Mouse (Mus musculus) lung, embryonic 14.5 days (tissue): Measurements from ENCODE around the gene Gpr156. TPM values are rescaled to one million over a fixed set of nuclear protein-coding genes. Genes with fewer than 3 reads are reported as not detected.
"Not testable (repeated sequence)": the region's sequence is repeated elsewhere in the genome, so short reads cannot be mapped to it uniquely, and the experiment has no call there.

Experiments
- ATAC-seq: fragments of 200-750 bp; cut with Nextera tagmentation; 2 replicates; pipeline ENCODE4 v1.8.0; 2017; ENCODE audit warnings: mild to moderate bottlenecking, moderate TSS enrichment, moderate library complexity; ENCODE audit not compliant: insufficient read depth
- DNase-seq: peaks from one replicate; pipeline ENCODE4 v3.0.0-alpha.2; 2015
- H3K27ac ChIP-seq: fragments of 300-500 bp; sonication (generic); 2 replicates; pipeline ENCODE4 v1.5.1; 2014; ENCODE audit warnings: low read depth, mild to moderate bottlenecking, moderate library complexity
- H3K27me3 ChIP-seq: fragments of 300-500 bp; sonication (generic); 2 replicates; pipeline ENCODE4 v1.6.1; 2014; ENCODE audit warnings: low read length, control low read depth; ENCODE audit not compliant: insufficient read depth
- H3K36me3 ChIP-seq: fragments of 300-500 bp; sonication (generic); 2 replicates; pipeline ENCODE4 v1.6.1; 2014; ENCODE audit warnings: control low read depth; ENCODE audit not compliant: insufficient read depth
- H3K4me1 ChIP-seq: fragments of 300-500 bp; sonication (generic); 2 replicates; pipeline ENCODE4 v1.6.1; 2014; ENCODE audit warnings: antibody characterized with exemption, control low read depth; ENCODE audit not compliant: insufficient read depth
- H3K4me2 ChIP-seq: fragments of 300-500 bp; sonication (generic); 2 replicates; pipeline ENCODE4 v1.6.1; 2014; ENCODE audit warnings: mild to moderate bottlenecking
- H3K4me3 ChIP-seq: fragments of 300-500 bp; sonication (generic); 2 replicates; pipeline ENCODE4 v1.5.1; 2014; ENCODE audit warnings: low read depth, low read length
- H3K9ac ChIP-seq: fragments of 300-500 bp; sonication (generic); 2 replicates; pipeline ENCODE4 v1.6.1; 2014
- H3K9me3 ChIP-seq: fragments of 300-500 bp; sonication (generic); 2 replicates; pipeline ENCODE4 v1.6.1; 2016; ENCODE audit warnings: low read depth, low read length, control low read depth
- CTCF ChIP-seq: IDR thresholded peaks from 2 replicates; pipeline ENCODE4 v1.5.1; 2016; ENCODE audit warnings: antibody characterized with exemption, low read depth
- WGBS: fragments of 180-500 bp; shearing (Covaris S2); extraction: QIAGEN DNeasy Blood & Tissue Kit; methylation state at CpG from one replicate; pipeline ENCODE4 v1.1.7; 2014; 5-methylcytosine and 5-hydroxymethylcytosine counted together
- polyA plus RNA-seq: library from polyadenylated mRNA; unstranded; fragments of >200 nt; fragmentation: Nextera tagmentation; extraction: Ambion mirVana; gene quantifications from 2 replicates; pipeline ENCODE4 v1.2.1, GENCODE M21; 2014

The Gpr156 gene
- polyA plus RNA-seq, 1 experiment from 2014 or later: 1.4 TPM

- ATAC-seq (peak; percentile 44; the same call in 1 of the 2 replicates), DNase-seq (no peak)
- Histone ChIP-seq H3K4me3 (no peak overlapping the region), H3K9me3 (no peaks in the 10 kb centered on the region), H3K9ac (no peak overlapping the region), H3K36me3 (no peaks in the 10 kb centered on the region), H3K27me3 (no peaks in the 10 kb centered on the region), H3K27ac (no peak overlapping the region), H3K4me1 (no peaks in the 10 kb centered on the region), H3K4me2 (no peak overlapping the region)
- 13% methylated on average over 4 of the region's 4 CpGs for WGBS
- TF ChIP-seq CTCF: no peak
Observed at GRCm38 (mm10) chr16:38012891-38013290, 96.6 kb downstream of the Gpr156 start.

- 64% methylated on average over 4 of the region's 4 CpGs for WGBS
- H3K9me3 ChIP-seq: no peaks in the 10 kb centered on the region
- no peak overlapping the region for H3K4me3 ChIP-seq
- no peaks in the 10 kb centered on the region for H3K4me1 ChIP-seq
- no peak overlapping the region for H3K9ac ChIP-seq
- ATAC-seq (no peak), DNase-seq (no peak)
- H3K36me3 ChIP-seq: no peaks in the 10 kb centered on the region
- no peak for TF ChIP-seq CTCF
- no peak overlapping the region for H3K4me2 ChIP-seq
- H3K27me3 ChIP-seq: no peaks in the 10 kb centered on the region
- H3K27ac ChIP-seq: no peak overlapping the region
Observed at GRCm38 (mm10) chr16:38014951-38015350, 98.7 kb downstream of the Gpr156 start.

- H3K9ac ChIP-seq: no peak overlapping the region
- ATAC-seq (no peak), DNase-seq (no peak)
- H3K36me3 ChIP-seq: no peaks in the 10 kb centered on the region
- H3K27ac ChIP-seq: no peak overlapping the region
- no peaks in the 10 kb centered on the region for H3K9me3 ChIP-seq
- H3K4me1 ChIP-seq: no peaks in the 10 kb centered on the region
- no peak for TF ChIP-seq CTCF
- no peak overlapping the region for H3K4me3 ChIP-seq
- no peaks in the 10 kb centered on the region for H3K27me3 ChIP-seq
- H3K4me2 ChIP-seq: no peak overlapping the region
- 82% methylated on average over 8 of the region's 8 CpGs for WGBS
Observed at GRCm38 (mm10) chr16:38016928-38017524, 100.7 kb downstream of the Gpr156 start.

GRCm38 (mm10) chr16:38017958-38018376, 101.7 kb downstream of the Gpr156 start:
- Histone ChIP-seq H3K27ac (no peak overlapping the region), H3K4me3 (no peak overlapping the region), H3K27me3 (no peaks in the 10 kb centered on the region), H3K9ac (no peak overlapping the region), H3K4me2 (no peak overlapping the region), H3K4me1 (no peaks in the 10 kb centered on the region), H3K9me3 (no peaks in the 10 kb centered on the region), H3K36me3 (no peaks in the 10 kb centered on the region)
- no peak for TF ChIP-seq CTCF
- 31% methylated on average over 4 of the region's 4 CpGs for WGBS
- no peak for DNase-seq
- no peak for ATAC-seq

- Histone ChIP-seq H3K4me3 (no peak overlapping the region), H3K27me3 (no peaks in the 10 kb centered on the region), H3K9ac (no peak overlapping the region), H3K27ac (no peak overlapping the region), H3K4me1 (no peaks in the 10 kb centered on the region), H3K9me3 (no peaks in the 10 kb centered on the region), H3K36me3 (no peaks in the 10 kb centered on the region), H3K4me2 (no peak overlapping the region)
- DNase-seq (no peak), ATAC-seq (no peak)
- 82% methylated on average over 9 of the region's 9 CpGs for WGBS
- no peak for TF ChIP-seq CTCF
Observed at GRCm38 (mm10) chr16:38032644-38033043, 116.3 kb downstream of the Gpr156 start.

- H3K4me1 ChIP-seq: no peaks in the 10 kb centered on the region
- TF ChIP-seq CTCF: no peak
- WGBS: 78% methylated on average over 5 of the region's 5 CpGs
- no peaks in the 10 kb centered on the region for H3K36me3 ChIP-seq
- DNase-seq (no peak), ATAC-seq (no peak)
- no peak overlapping the region for H3K4me3 ChIP-seq
- no peaks in the 10 kb centered on the region for H3K27me3 ChIP-seq
- H3K9ac ChIP-seq: no peak overlapping the region
- H3K27ac ChIP-seq: no peak overlapping the region
- no peak overlapping the region for H3K4me2 ChIP-seq
- no peaks in the 10 kb centered on the region for H3K9me3 ChIP-seq
Observed at GRCm38 (mm10) chr16:38033071-38033470, 116.8 kb downstream of the Gpr156 start.

GRCm38 (mm10) chr16:38038101-38038500, 121.8 kb downstream of the Gpr156 start:
- H3K36me3 ChIP-seq, H3K27me3 ChIP-seq, H3K9ac ChIP-seq, DNase-seq, H3K4me1 ChIP-seq, H3K4me2 ChIP-seq, H3K9me3 ChIP-seq, H3K27ac ChIP-seq, ATAC-seq, H3K4me3 ChIP-seq: not testable (repeated sequence)
- WGBS: 74% methylated on average over 4 of the region's 4 CpGs

- no peak overlapping the region for H3K4me3 ChIP-seq
- DNase-seq (no peak), ATAC-seq (no peak)
- no peaks in the 10 kb centered on the region for H3K9me3 ChIP-seq
- no peak overlapping the region for H3K4me2 ChIP-seq
- no peak for TF ChIP-seq CTCF
- 68% methylated on average over 1 of the region's 1 CpGs for WGBS
- no peak overlapping the region for H3K27ac ChIP-seq
- no peaks in the 10 kb centered on the region for H3K27me3 ChIP-seq
- no peaks in the 10 kb centered on the region for H3K36me3 ChIP-seq
- no peaks in the 10 kb centered on the region for H3K4me1 ChIP-seq
- H3K9ac ChIP-seq: no peak overlapping the region
Observed at GRCm38 (mm10) chr16:38042160-38042559, 125.9 kb downstream of the Gpr156 start.
